Mouse (Mus musculus) cerebellum, adult 8-10 months (tissue): ENCODE measurements around the gene Tulp2.
"Not testable (repeated sequence)": the region's sequence is repeated elsewhere in the genome, so short reads cannot be mapped to it uniquely, and the experiment has no call there.

Experiments
- DNase-seq: peaks from one replicate; pipeline ENCODE4 v3.0.0; 2022

Tulp2 gene

GRCm38 (mm10) chr7:45523678-45524170 is 42.0 kb downstream of the Tulp2 start:
- DNase-seq, result no peak

GRCm38 (mm10) chr7:45524841-45525621 is 43.4 kb downstream of the Tulp2 start:
- no peak for DNase-seq

- DNase-seq, result peak; percentile 97
These were observed 44.3 kb downstream of the Tulp2 start, which contains the start of the genes Ppp1r15a and Plekha4 for GRCm38 (mm10) chr7:45525809-45526473. TSS of gene Ppp1r15a (minus strand) at chr7:45526268. TSS of gene Plekha4 (plus strand) at chr7:45526330.

- DNase-seq, result no peak
These were observed 44.9 kb downstream of the Tulp2 start for GRCm38 (mm10) chr7:45526474-45527120.

GRCm38 (mm10) chr7:45527169-45527568 is 45.5 kb downstream of the Tulp2 start:
- not testable (repeated sequence) for DNase-seq

- no peak for DNase-seq
These were observed 47.8 kb downstream of the Tulp2 start for GRCm38 (mm10) chr7:45529461-45529860.

- DNase-seq, result no peak
These were observed 49.0 kb downstream of the Tulp2 start for GRCm38 (mm10) chr7:45530643-45531042.

- no peak for DNase-seq
These were observed 54.0 kb downstream of the Tulp2 start for GRCm38 (mm10) chr7:45535676-45536075.

GRCm38 (mm10) chr7:45537602-45538001 is 55.9 kb downstream of the Tulp2 start:
- DNase-seq, result no peak

- DNase-seq, result peak; percentile 67
These were observed 56.7 kb downstream of the Tulp2 start for GRCm38 (mm10) chr7:45538163-45539041.

GRCm38 (mm10) chr7:45539095-45539494 is 57.4 kb downstream of the Tulp2 start:
- no peak for DNase-seq

- no peak for DNase-seq
These were observed 58.5 kb downstream of the Tulp2 start for GRCm38 (mm10) chr7:45540213-45540612.

GRCm38 (mm10) chr7:45544525-45544924 is 62.8 kb downstream of the Tulp2 start:
- DNase-seq, result no peak

GRCm38 (mm10) chr7:45549641-45550436 is 68.2 kb downstream of the Tulp2 start:
- no peak for DNase-seq

- DNase-seq, result no peak
These were observed 69.3 kb downstream of the Tulp2 start for GRCm38 (mm10) chr7:45550821-45551511.

GRCm38 (mm10) chr7:45551512-45551883 is 69.8 kb downstream of the Tulp2 start:
- DNase-seq, result no peak

GRCm38 (mm10) chr7:45553519-45553918 is 71.8 kb downstream of the Tulp2 start:
- no peak for DNase-seq

GRCm38 (mm10) chr7:45553990-45554389 is 72.3 kb downstream of the Tulp2 start:
- DNase-seq, result no peak

- no peak for DNase-seq
These were observed 73.1 kb downstream of the Tulp2 start, which contains the start of gene Hsd17b14 for GRCm38 (mm10) chr7:45554744-45555143. TSS of gene Hsd17b14 (plus strand) at chr7:45554893.

- peak; percentile 81 for DNase-seq
These were observed 74.1 kb downstream of the Tulp2 start for GRCm38 (mm10) chr7:45555787-45556186.

GRCm38 (mm10) chr7:45558907-45559306 is 77.2 kb downstream of the Tulp2 start:
- DNase-seq, result no peak
